In genomic region chr5:126651367-126651766, GRCm38 (mm10) we compare ENCODE assay signal across 8 mouse cellular contexts.
A peak's percentile ranks its signal among the peaks of the same experiment; 100 is the strongest.
DNase-seq lines count a peak whose midpoint lies in the region; ATAC-seq lines count a peak whose summit lies in the region.

No protein-coding gene starts in this region.

- DNase-seq in layer of hippocampus, postnatal 10 days (ENCODE audit: low spot score in 2 of 2), result peak; percentile 22 to 26
- no peak for DNase-seq in layer of hippocampus, adult 11-12 months (ENCODE audit: low spot score)
- DNase-seq in adrenal gland, adult 18-20 months (ENCODE audit: low spot score in 2 of 2), result peak; percentile 5 to 25
- DNase-seq in heart, postnatal 14 days, result peak; percentile 31 to 51
- peak; percentile 2 for DNase-seq in ovary, adult 18-20 months (ENCODE audit: low spot score)
- DNase-seq in left cerebral cortex, adult 11 months (ENCODE audit: low spot score), result no peak
- DNase-seq in MN1 (ENCODE audit: low spot score), result no peak

- no peak for ATAC-seq in activated CD4-positive, CD25-positive, alpha-beta regulatory T cell, adult 4 months

- intact Hi-C loops in heart, postnatal 14 days (cut with DNase I), result no loop called here

Comparison
In these comparisons a context has a peak if more than half of its experiments do, and no peak if none do; other contexts are left out.
1. DNase-seq: peak in layer of hippocampus, postnatal 10 days (2 of 2), adrenal gland, adult 18-20 months (2 of 2), heart, postnatal 14 days (2 of 2) and ovary, adult 18-20 months (single experiment); none in layer of hippocampus, adult 11-12 months (single experiment), left cerebral cortex, adult 11 months (single experiment) and MN1 (single experiment).